Mouse (Mus musculus): Measurements from ENCODE around the gene Sntb2. TPM values are rescaled to one million over a fixed set of nuclear protein-coding genes. Genes with fewer than 3 reads are reported as not detected.

Gene Sntb2
- polyA plus RNA-seq, 1 experiment from 2014 or later: 15.4 TPM

DNA sequence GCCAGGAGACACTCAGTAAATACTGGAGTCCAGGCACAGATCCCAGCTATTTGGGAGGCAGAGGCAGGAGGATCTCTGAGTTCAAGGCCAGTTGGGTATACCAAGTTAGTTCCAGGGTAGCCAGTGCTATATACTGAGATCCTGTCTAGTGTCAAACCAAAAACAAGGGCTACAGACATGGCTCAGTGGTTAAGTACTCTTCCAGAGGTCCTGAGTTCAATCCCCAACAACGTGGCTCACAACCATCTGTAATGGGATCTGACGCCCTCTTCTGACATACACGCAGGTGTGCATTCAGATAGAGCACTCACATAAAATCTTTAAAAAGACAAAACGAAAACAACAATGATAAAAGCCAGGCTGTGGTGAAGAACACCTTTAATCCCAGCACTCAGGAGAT, 113.9 kb downstream of the Sntb2 start:
- ATAC-seq (ENCODE audit: insufficient number of reproducible peaks, insufficient read depth, low FRiP score, low read depth): no peak
- 91% methylated on average over 4 of the region's 4 CpGs for WGBS
- H3K4me3 ChIP-seq (ENCODE audit: control insufficient read depth in 1 of 2, insufficient read depth in 1 of 2, low read depth in 1 of 2, low read length in 2 of 2): peak overlapping the region in 1 of 2 experiments; percentile 79; a peak in 1 of 4 replicates

DNA sequence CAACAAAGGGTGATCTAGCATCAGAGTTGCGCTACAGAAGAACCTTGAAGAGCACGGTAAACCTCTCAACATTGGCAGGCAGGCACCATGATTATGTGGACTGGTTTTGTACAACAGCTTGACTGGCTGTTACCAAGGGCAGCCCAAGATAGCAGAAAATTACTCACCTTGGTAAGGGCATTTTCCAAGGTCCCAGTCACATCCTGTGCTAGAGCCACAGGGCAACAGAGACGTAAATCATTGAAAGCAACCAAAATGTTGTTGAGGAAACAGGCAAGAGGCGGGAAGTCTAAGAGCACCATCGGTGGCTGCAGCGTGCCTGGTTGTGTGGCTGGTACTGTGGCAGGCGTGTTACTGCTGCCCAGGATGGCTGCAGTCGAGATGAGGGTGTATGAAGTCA, 116.5 kb downstream of the Sntb2 start:
- 94% methylated on average over 8 of the region's 8 CpGs for WGBS
- H3K4me2 ChIP-seq (ENCODE audit: low read length): no peak overlapping the region

More for the DNA sequence above, 113.9 kb downstream of the Sntb2 start:
- 0 out of 4 replicates have a peak overlapping the region, but pooled peaks of 1 of the 2 experiments have one; percentile 96 for H3K27ac ChIP-seq (replicated peaks in 1 of 2; ENCODE audit: control insufficient read depth in 1 of 2, insufficient read depth in 1 of 2, low read depth in 2 of 2, low read length in 2 of 2)
- peak overlapping the region; percentile 90; the same call in 1 of the 2 replicates for H3K9ac ChIP-seq (ENCODE audit: low read length)
- peak overlapping the region; percentile 83 for H3K4me2 ChIP-seq (ENCODE audit: low read length)
- H3K27me3 ChIP-seq (ENCODE audit: control insufficient read depth, insufficient read depth, low read length): no peaks in the 10 kb centered on the region
- no peaks in the 10 kb centered on the region for H3K9me3 ChIP-seq (ENCODE audit: control insufficient read depth, low read length)
- peaks cover 3 to 19% of the 10 kb centered on the region in 2 experiments for H3K4me1 ChIP-seq (ENCODE audit: control insufficient read depth in 2 of 2, insufficient read depth in 2 of 2, low read length in 2 of 2)
- peaks cover 80% of the 10 kb centered on the region for H3K36me3 ChIP-seq (ENCODE audit: control insufficient read depth, insufficient read depth, low read length)

DNA sequence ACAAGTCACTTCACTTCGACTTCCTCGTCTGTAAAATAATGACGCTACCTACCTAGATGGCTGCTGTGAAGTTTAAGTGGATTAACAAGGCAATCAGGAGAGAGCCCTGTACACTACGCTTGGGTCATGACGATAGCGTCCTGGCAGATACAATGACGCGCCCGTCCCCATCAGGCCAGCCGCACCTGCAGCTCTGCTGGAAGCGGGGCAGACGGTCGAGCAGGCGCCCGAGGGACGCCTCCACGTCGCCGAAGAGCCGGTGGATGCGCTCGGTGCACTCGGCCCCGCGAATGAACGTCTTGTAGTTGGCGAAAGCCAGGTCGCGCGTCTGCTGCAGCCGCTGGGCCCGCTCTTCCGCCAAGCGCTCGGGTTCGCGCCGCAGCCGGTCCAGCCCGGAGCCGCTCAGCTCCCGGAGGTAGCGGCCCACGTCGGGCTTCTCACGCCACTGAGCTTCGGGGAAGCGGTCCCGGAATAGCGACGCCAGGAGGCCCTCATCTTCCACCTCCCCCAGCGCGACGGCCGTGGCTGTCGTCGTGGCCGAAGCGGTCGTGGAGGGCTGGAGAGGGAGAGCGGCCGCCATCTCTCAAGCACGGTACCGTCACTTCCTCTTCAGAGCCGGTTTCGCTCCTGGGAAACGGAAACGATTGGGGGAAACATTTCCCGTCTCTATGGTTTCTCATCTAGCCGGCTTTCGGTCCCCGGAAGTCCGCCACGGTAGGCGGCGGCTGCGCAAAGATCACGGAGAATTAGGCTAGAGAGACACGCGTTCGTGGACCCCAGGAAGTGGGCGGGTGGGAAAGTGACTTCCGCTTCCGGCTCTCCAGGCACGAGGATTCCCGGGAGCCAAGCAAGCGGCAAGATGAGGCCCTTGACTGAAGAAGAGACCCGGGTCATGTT, 120.8 kb downstream of the Sntb2 start, which contains the start of the genes Cog8 and Nip7:
Gene Cog8 (minus strand): TSS at position 614 of the 897 bp plus-strand sequence.
Gene Nip7 (plus strand): TSS at position 802 of the 897 bp plus-strand sequence.
- no peaks in the 10 kb centered on the region for H3K9me3 ChIP-seq (ENCODE audit: control insufficient read depth, low read length)
- H3K4me2 ChIP-seq (ENCODE audit: low read length): peak within 1 kb of the TSS; percentile 98
- peak within 1 kb of the TSS; percentile 73 to 77 for H3K4me3 ChIP-seq (ENCODE audit: control insufficient read depth in 1 of 2, insufficient read depth in 1 of 2, low read depth in 1 of 2, low read length in 2 of 2)
- H3K36me3 ChIP-seq (ENCODE audit: control insufficient read depth, insufficient read depth, low read length): peaks cover 59% of the 10 kb centered on the region
- peak within 1 kb of the TSS; percentile 86 for H3K9ac ChIP-seq (ENCODE audit: low read length)
- under 1% methylated on average over 85 of the region's 88 CpGs for WGBS
- H3K27me3 ChIP-seq (ENCODE audit: control insufficient read depth, insufficient read depth, low read length): no peaks in the 10 kb centered on the region
- H3K27ac ChIP-seq (replicated peaks in 1 of 2; ENCODE audit: control insufficient read depth in 1 of 2, insufficient read depth in 1 of 2, low read depth in 2 of 2, low read length in 2 of 2): peak within 1 kb of the TSS; percentile 63 to 71
- peaks cover 4 to 19% of the 10 kb centered on the region in 2 experiments; a peak in 3 of 4 replicates for H3K4me1 ChIP-seq (ENCODE audit: control insufficient read depth in 2 of 2, insufficient read depth in 2 of 2, low read length in 2 of 2)
- peak; percentile 88 for ATAC-seq (ENCODE audit: insufficient number of reproducible peaks, insufficient read depth, low FRiP score, low read depth)

More for the DNA sequence above, 116.5 kb downstream of the Sntb2 start:
- Histone ChIP-seq H3K27ac (replicated peaks in 1 of 2; ENCODE audit: control insufficient read depth in 1 of 2, insufficient read depth in 1 of 2, low read depth in 2 of 2, low read length in 2 of 2) (no peak overlapping the region), H3K27me3 (ENCODE audit: control insufficient read depth, insufficient read depth, low read length) (no peaks in the 10 kb centered on the region), H3K4me3 (ENCODE audit: control insufficient read depth in 1 of 2, insufficient read depth in 1 of 2, low read depth in 1 of 2, low read length in 2 of 2) (no peak overlapping the region), H3K36me3 (ENCODE audit: control insufficient read depth, insufficient read depth, low read length) (peaks cover 58% of the 10 kb centered on the region), H3K9ac (ENCODE audit: low read length) (no peak overlapping the region), H3K9me3 (ENCODE audit: control insufficient read depth, low read length) (no peaks in the 10 kb centered on the region), H3K4me1 (ENCODE audit: control insufficient read depth in 2 of 2, insufficient read depth in 2 of 2, low read length in 2 of 2) (peaks cover 2 to 25% of the 10 kb centered on the region in 2 experiments)
- ATAC-seq (ENCODE audit: insufficient number of reproducible peaks, insufficient read depth, low FRiP score, low read depth): no peak

DNA sequence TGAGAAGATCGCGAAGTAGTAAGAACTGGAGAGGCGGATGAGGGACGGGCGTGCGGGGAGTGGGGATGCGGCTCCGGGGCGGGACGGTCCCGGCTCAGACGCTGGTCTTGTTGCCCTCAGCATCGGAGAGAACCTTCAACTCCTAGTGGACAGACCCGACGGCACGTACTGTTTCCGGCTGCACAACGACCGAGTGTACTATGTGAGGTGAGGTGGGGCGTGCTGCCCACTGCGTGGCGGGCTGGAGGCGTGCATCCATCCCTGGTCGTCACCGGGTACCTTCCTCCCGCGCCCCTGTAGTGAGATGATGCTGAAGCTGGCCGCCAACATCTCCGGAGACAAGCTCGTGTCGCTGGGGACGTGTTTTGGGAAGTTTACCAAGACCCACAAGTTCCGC, 121.4 kb downstream of the Sntb2 start:
- Histone ChIP-seq H3K4me2 (ENCODE audit: low read length) (peak overlapping the region; percentile 98), H3K27ac (replicated peaks in 1 of 2; ENCODE audit: control insufficient read depth in 1 of 2, insufficient read depth in 1 of 2, low read depth in 2 of 2, low read length in 2 of 2) (no peak overlapping the region; a peak in 1 of 4 replicates), H3K4me1 (ENCODE audit: control insufficient read depth in 2 of 2, insufficient read depth in 2 of 2, low read length in 2 of 2) (peaks cover 4 to 19% of the 10 kb centered on the region in 2 experiments; a peak in 3 of 4 replicates), H3K27me3 (ENCODE audit: control insufficient read depth, insufficient read depth, low read length) (no peaks in the 10 kb centered on the region), H3K9me3 (ENCODE audit: control insufficient read depth, low read length) (no peaks in the 10 kb centered on the region), H3K9ac (ENCODE audit: low read length) (peak overlapping the region; percentile 81), H3K36me3 (ENCODE audit: control insufficient read depth, insufficient read depth, low read length) (peaks cover 53% of the 10 kb centered on the region), H3K4me3 (ENCODE audit: control insufficient read depth in 1 of 2, insufficient read depth in 1 of 2, low read depth in 1 of 2, low read length in 2 of 2) (peak overlapping the region; percentile 73 to 77)
- peak; percentile 32 for ATAC-seq (ENCODE audit: insufficient number of reproducible peaks, insufficient read depth, low FRiP score, low read depth)
- whole genome bisulfite sequencing: under 1% methylated on average over 33 of the region's 33 CpGs

DNA sequence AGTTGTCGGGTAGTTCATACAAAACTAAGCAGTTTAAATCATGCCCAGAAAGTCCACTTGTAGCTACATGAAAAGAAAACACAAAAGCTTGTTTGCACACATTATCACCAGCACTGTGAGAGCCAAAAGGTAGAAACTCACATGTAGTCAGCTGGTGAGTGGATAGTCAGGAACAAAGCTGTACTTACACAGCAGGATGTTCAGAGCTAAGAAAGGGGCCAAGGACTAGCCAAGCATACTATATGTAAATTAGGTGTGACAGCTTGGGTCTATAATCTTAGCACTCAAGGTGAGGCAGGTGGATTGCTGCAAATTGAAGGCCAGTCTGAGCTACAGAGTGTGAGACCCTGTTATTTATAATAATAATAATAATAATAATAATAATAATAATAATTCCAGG, 127.1 kb downstream of the Sntb2 start:
- Histone ChIP-seq H3K4me2 (ENCODE audit: low read length) (no peak overlapping the region), H3K9me3 (ENCODE audit: control insufficient read depth, low read length) (no peaks in the 10 kb centered on the region), H3K4me3 (ENCODE audit: control insufficient read depth in 1 of 2, insufficient read depth in 1 of 2, low read depth in 1 of 2, low read length in 2 of 2) (no peak overlapping the region), H3K4me1 (ENCODE audit: control insufficient read depth in 2 of 2, insufficient read depth in 2 of 2, low read length in 2 of 2) (peaks cover 0 to 4% of the 10 kb centered on the region in 2 experiments; a peak in 2 of 4 replicates), H3K36me3 (ENCODE audit: control insufficient read depth, insufficient read depth, low read length) (peaks cover 24% of the 10 kb centered on the region), H3K27me3 (ENCODE audit: control insufficient read depth, insufficient read depth, low read length) (no peaks in the 10 kb centered on the region), H3K9ac (ENCODE audit: low read length) (no peak overlapping the region), H3K27ac (replicated peaks in 1 of 2; ENCODE audit: control insufficient read depth in 1 of 2, insufficient read depth in 1 of 2, low read depth in 2 of 2, low read length in 2 of 2) (no peak overlapping the region)
- ATAC-seq (ENCODE audit: insufficient number of reproducible peaks, insufficient read depth, low FRiP score, low read depth): no peak
- 76% methylated on average over 1 of the region's 1 CpGs for WGBS

DNA sequence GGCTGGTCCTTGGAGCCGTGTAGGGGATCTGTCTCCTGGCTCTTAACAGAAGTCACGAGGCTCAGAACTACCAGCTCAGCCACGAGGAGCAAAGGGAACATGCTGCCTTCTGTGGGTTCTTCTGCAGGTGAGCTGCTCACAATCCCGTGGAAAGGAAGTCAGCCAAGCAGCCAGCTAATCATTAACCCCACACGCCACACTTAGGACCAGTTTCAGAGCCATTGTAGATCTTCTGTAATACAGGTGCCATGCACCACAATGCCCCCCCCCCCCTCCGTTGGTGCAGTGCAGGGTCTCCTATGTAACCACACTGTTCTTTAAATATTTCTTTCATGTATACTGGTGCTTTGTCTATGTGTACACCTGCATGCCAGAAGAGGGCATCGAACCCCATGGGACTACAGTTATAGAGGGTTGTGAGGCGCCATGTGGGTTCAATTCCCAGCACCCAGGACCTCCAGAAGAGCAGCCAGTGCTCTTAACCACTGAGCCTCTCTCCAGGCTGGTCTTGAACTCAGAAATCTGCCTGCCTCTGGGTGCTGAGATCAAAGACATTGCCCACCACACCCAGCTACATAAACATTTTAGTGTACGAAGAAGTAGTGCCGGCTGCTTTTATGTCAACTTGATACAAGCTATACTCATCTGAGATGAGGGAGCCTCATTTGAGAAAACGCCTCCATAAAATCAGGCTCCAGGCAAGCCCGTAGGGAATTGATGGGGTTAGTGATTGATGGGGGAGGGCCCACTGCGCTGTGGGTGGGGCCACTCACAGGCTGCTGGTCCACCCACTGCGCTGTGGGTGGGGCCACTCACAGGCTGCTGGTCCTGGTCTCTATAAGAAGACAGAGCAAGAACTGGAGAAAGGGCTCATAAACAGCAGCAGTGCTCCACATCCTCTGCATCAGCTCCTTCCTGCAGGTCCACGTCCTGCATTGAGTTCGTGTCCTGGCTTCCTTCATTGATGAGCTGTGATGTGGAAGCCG, 130.3 kb downstream of the Sntb2 start, which contains the start of gene Tmed6:
Gene Tmed6 (minus strand): TSS at position 134 of the 986 bp plus-strand sequence.
- Histone ChIP-seq H3K9me3 (ENCODE audit: control insufficient read depth, low read length) (no peaks in the 10 kb centered on the region), H3K9ac (ENCODE audit: low read length) (no peak within 1 kb of the TSS), H3K4me2 (ENCODE audit: low read length) (no peak within 1 kb of the TSS), H3K4me3 (ENCODE audit: control insufficient read depth in 1 of 2, insufficient read depth in 1 of 2, low read depth in 1 of 2, low read length in 2 of 2) (no peak within 1 kb of the TSS), H3K4me1 (ENCODE audit: control insufficient read depth in 2 of 2, insufficient read depth in 2 of 2, low read length in 2 of 2) (no peaks in the 10 kb centered on the region), H3K27ac (replicated peaks in 1 of 2; ENCODE audit: control insufficient read depth in 1 of 2, insufficient read depth in 1 of 2, low read depth in 2 of 2, low read length in 2 of 2) (no peak within 1 kb of the TSS), H3K36me3 (ENCODE audit: control insufficient read depth, insufficient read depth, low read length) (peaks cover 24% of the 10 kb centered on the region), H3K27me3 (ENCODE audit: control insufficient read depth, insufficient read depth, low read length) (no peaks in the 10 kb centered on the region)
- WGBS: 58% methylated on average over 17 of the region's 17 CpGs
- no peak; the same call in 1 of the 2 replicates for ATAC-seq (ENCODE audit: insufficient number of reproducible peaks, insufficient read depth, low FRiP score, low read depth)
